Mouse (Mus musculus) adrenal gland, postnatal 4 days (tissue): ENCODE data around the gene Srpk2. TPM values are rescaled to one million over a fixed set of nuclear protein-coding genes. Genes with fewer than 3 reads are reported as not detected.
"Not testable (repeated sequence)": the region's sequence is repeated elsewhere in the genome, so short reads cannot be mapped to it uniquely, and the experiment has no call there.

Experiments
- DNase-seq, 2 experiments: peaks; one replicate each; pipeline ENCODE4 v3.0.0; 2021 to 2022; ENCODE audit warnings: low spot score in 2 of 2, mixed read lengths in 2 of 2
- total RNA-seq, 2 experiments: library from RNA; stranded (reverse); gene quantifications; 2 replicates each; pipeline ENCODE4 v1.2.3; 2021

Gene Srpk2
- total RNA-seq, 2 experiments from 2014 or later, result 66.8 to 71.4 TPM

DNA sequence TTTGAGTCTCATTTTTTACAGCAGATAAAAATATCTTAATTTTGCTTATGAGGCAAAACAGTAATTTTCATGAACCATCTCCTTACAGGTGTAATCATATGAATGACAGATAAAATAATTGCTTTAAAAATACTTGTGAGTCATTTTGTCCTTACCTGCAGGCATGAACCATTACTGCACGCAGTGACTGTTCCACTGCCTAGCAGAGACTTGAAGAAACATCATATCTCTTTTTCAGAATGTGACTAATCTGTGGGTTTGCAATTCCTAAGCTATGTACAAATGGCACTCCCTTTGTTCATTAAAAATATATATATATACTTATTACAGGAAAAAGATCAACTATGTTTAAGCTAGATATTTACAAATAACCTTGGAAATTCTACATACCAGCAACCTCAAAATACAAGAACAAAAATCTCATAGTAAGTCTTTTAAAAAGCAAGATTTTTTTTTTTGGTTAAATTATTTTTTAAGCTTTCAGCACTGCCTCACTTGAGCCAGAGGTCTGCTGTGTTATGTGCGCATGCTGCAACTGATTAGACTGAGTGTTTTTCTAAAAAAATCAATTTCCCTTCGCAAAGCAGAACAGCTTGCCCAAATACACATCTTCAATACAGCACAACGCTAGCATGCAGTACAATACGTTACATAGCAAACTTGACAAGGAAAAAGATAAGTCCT is 68.7 kb downstream of the Srpk2 start:
- no peak for DNase-seq

DNA sequence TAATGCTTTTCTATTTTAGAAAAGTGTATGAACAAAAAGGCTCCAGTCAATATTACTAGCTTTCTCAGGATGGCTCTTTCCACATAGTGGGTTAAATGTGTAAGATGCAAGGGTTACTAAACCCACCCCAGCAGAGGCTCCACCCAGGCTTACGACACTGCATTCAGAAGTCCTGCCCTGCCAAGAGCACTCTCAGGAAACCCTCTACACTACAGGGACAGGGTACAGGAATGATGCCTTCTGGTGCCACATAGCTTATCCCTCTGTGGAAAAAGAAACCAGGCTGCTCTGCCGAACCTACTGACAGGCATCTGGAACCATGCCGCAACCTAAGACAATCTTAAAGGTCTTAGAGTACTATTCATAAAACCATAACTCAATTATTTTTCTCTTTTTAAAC is 71.6 kb downstream of the Srpk2 start:
- no peak for DNase-seq

DNA sequence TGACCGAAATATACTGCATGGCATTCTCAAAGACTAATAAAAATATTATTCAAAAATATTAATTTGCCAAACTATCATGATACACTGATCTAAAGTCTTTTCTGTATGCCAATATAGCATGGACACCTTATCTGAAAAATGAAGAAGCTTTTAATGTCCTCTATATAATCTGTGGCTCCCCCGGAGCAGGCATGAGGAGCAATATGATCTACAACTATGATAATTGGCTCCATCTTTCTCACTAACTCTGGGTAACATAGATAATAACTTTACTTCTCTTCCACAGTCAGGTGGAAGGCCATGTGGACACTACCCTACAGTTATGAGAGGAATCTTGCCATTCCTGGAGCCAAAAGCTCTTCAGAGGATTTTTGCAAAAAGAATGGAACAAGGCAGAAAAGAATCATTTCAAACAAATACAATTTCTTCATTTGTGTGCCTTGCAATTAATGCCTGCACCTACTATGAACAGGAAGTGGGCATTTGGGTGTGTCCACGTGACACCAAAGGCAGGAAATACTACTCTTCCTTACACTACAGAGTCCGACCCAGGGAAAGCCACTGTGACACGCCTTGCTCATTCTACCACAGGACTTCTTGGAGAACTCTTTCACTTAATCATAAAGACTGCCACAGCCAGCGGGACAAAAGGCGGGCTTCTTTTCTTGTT is 80.2 kb downstream of the Srpk2 start:
- DNase-seq, result no peak

DNA sequence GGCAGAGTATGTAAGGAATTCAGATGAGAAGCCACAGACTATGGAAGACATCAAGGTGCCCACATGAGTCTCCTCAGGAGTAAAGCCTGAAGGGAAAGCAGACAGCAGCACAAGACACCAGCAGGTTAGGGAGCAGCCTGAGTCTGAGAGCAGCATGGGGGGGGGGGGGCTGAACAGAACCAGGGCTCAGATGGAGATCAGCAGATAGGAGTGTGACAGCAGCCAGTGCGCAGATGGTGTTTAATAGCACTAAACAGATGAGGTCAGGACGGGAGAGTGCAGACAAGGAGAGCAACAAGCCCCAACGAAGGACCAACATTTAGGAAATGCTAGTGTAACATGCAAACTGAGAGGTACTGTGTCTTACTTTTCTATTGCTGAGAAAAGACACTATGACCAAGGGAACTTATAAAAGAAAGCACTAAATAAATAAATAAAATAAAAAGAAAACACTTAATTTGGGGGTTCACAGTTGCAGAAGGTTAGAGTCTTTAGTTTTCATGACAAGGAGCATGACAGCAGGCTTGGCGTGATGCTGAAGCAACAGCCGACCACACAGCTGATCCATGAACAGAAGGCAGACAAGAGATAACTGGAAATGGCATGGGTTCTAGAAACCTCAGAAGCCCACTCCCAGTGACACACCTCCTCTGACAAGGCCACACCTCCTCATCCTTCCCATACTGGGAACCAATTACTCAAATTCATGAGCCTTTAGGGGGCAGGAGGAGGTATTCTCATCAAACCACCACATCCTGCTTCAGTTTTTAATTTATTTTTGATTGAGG is 84.5 kb downstream of the Srpk2 start:
- no peak for DNase-seq

DNA sequence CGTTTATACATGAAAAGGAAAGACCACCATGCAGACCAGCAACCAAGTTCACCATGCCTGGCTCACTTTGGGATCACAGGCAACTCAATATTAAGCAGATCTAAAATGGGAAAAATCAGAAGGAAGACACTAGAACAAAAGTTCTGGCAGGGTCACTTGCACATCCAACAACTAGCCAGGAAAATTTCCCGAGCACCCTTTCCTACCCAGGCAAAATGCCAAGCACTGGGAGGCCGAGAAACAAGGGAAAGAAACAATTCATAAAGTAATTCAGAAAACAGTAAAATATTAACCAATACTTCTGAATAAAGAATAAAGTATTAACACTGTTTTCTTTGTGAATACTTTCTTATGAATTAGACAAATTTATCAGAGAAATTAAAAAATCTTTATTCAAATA is 85.2 kb downstream of the Srpk2 start:
- no peak for DNase-seq

DNA sequence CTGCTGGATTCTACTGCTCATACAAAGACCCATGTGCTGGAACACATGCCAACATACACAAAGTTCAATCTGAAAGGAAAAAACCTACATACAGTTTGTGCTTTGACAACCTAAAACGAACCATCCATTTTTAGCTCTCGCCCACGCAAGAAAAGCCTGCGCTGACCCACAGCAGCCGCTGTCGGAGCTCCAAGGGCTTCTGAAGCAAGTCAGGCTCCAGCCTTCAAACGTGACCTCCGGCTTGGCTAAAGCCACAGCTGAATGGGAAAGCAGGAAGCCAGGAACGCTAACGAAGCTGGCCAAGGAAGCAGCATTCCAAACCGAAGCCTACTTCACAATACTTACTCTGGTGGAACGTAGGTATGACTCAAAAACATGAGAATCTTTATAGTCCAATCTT is 85.9 kb downstream of the Srpk2 start:
- DNase-seq, result no peak

DNA sequence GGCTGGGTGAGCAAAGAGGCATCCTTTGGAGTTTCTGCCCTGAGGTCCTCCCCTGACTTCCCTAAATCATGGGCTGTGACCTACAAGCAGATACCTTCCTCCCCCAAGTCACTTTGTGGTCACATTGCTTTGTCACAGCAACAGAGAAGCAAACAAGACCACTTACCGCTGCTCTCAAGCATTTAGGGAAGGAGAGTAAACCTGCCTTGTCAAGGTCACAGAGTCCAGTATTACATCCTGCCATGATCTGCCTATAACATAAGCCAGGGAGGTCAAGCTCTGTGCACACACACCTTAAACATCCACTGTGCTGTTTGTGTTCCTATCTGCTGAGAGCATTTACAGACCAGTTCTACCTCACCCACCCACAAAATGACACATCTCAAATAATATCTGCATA is 86.4 kb downstream of the Srpk2 start:
- DNase-seq, result no peak

DNA sequence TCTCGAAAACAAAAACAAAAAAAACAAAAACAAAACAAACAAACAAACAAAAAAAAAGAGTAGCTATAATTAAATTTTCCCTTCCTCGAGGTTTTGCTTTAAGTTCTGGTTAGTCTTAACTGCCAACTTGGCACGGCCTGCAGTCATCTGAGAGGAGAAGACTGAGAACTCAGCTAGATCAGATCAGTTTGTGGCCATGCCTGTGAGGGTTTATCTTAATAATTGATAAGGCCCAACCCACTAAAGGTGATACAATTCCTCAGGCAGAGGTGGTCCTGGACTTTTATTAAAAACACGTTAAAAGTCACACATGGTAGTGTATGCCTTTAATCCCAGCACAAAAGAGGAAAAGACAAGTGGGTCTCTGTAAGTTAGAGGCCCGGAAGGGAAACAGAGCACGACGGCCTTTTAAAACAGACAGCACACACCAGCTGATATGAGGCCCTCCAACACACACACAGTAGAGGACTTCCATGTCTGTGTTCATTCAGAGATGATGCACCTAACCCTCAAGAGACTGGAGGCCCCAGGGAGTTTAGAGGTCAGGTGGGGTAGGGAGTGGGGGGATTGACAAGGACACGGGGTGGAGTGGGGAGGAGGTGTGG is 87.1 kb downstream of the Srpk2 start:
- DNase-seq, result no peak

DNA sequence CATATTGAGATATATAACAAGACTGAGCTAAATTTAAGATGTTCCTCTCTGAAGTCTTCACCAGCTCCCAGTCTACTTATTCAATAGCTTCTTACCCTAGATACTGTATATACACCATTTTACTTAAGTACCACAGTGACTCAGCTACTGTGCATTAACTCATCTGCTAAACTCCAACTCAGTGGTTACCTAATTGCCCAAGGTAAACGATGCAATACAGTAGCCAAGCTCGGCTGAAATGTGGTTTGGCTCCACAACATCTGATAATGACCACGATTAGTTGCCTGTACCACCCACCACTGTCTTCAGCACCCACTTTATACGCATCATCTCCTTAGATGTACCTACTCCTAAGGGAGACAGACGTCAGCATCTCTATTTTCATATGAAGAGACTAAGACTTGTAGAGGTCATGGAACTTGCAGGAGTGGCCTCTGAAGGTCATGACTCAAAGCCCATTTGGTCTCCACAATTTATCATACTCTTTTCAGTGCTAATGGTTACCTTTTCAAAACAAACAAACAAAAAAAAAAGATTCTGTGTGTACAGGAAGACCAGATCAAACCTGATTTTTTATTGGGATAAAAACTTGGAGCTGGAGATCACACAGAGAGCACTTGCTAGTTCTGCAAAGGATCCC is 88.0 kb downstream of the Srpk2 start:
- no peak for DNase-seq

DNA sequence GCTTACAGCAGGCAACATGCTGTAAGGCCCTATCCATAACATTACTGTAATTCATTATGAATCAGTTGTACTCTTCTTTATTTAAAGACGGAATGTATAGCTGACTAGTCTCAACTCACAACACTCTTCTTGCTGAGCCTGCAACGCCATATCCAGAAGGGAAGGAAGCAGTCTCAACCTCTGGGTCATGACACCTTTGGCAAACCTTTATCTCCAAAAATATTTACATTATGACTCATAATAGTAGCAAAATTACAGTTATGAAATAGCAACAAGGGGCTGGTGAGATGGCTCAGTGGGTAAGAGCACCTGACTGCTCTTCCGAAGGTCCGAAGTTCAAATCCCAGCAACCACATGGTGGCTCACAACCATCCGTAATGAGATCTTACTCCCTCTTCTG is 94.1 kb downstream of the Srpk2 start:
- not testable (repeated sequence) for DNase-seq

DNA sequence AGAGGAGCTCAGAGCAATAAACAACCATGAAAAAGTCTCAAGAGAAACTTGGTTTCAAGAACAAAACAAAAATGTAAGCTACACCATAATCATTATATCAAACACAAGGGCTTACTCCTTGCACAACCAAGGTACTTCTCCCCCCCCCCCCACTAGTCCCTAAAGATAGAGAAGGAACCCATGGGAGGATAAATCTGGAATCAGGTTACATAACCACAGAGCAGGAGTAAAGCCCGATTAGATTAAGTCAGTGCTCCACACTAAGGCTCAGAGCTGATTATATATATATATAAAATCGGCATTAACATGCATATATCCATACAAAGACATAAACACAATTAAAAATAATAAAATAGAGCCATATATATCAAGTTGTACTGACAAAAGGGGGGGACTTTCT is 96.8 kb downstream of the Srpk2 start:
- DNase-seq, result no peak

DNA sequence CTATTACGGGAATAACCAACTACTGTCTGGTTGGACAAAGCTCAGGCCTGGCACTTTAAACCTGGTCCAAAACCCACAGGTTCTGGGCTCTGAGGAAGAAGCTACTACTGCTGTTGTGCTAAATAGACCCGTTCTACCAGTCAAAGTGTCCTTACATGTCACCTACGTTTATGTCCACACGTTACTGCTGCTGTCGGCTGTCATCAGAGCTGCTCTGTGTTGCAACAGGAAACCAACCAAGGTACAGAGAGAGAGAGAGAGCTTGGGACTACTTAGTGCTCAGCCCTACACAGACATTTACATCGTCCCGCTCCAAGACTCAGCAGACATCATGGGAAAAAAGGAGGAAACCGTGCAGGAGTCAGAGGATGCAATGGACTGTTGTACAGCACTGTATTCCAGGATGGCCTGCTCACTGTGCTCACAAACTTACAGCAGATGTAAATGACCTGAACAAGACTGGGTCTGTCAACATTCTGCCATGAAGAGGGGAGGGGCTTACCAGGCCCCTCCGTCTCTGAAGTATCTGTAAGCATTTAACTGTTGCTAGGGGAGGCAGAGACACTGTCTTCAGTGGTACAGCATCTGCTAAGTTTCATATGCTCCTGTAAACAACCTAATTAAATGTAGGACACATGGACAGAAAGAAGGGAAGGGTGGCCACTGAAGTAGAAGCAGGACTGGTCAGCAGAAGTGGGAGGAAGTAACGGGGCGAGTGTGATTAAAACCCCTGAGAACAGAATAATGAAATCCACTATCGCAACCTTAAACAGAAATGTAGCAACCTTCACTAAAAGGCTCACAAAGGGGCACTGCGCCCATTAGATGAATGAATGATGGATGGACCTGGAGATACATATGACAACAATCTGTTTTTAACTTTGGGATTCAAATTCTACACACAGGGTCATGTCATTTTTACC is 97.6 kb downstream of the Srpk2 start:
- DNase-seq, result no peak

DNA sequence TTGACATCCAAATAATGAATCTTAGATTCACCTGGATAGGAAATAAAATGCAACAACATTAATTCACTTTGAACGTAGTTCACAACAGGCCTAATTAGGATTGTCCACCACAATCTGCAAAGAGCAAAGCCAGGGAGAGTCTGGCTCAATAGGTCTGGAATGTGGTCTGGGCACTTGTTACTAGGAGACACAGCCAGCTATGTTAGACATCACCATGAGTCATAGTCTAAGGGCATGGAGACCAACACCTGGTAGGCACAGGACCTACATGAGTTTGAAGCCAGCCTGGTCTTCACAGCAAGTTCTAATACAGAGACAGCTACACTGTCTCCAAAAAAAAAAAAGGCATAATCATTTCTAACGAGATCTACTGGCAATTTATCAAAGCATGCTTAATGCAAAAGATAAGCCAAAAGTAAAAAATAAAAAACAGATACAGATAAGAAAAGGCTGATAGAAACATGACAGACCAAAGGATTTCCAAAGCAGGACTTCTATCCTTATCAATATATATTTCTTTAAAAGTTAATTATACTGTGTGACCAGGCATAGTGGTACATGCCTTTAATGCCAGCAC is 102.8 kb downstream of the Srpk2 start:
- no peak for DNase-seq

DNA sequence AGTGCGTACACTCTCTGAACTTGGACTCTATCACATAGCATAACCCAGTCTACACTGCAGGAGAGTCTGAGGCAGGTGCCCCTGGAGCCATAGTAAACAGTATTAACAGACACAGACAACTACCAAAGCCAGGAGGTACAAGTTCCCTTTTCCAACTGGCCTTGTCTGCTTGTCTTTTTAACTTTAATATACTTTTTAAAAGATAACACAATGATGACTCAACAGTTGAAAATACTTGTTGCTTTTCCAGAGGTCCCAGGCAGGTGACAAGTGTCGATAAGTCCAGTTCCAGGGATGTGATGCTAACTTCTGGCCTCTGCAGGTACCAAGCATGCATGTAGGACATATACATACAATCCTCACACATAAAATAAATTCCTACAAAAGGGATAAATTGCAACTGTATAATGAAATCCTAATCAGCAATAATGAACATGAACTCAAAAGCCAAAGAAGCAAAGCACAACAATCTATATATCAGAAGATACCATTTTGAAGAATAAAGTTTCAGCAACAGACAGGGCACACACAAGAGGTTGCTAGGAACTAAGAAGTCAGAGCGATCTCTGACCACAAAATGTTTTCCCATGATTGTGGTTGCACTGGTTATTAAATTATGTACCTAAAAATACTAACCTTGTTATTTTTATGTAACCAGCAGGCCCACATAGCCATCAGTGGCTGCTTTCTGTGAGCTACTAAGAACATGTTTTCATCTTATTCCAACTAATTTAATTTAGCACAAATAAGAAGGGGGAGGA is 105.1 kb downstream of the Srpk2 start:
- DNase-seq, result no peak

DNA sequence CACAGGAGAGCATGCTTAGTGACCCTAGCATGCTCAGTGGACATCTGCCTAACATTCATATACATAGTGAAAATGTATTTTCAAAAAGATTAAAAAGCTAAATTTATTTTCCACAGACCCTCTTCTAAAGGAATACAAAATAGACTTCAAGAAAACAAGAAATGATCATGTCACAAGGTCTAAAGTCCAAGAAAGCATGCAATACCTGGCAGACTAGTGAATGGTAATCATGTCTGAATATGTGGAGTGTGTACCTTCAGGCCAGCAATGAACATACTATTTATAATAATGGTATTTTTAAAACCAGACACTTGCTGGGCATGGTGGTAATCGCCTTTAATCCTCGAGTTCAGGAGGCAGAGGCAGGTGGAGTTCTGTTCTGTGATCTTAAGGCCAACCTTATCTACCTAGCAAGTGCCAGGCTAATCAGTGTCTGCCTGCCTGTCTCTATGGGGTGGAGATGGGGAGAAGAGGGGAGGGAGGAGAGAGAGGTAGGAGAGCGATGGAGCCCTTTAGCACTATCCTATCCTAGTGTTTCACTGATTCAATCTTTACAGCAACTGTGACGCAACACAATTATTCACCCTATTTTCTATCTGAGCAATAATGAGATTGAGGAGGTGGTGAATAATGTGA is 106.0 kb downstream of the Srpk2 start:
- no peak for DNase-seq

DNA sequence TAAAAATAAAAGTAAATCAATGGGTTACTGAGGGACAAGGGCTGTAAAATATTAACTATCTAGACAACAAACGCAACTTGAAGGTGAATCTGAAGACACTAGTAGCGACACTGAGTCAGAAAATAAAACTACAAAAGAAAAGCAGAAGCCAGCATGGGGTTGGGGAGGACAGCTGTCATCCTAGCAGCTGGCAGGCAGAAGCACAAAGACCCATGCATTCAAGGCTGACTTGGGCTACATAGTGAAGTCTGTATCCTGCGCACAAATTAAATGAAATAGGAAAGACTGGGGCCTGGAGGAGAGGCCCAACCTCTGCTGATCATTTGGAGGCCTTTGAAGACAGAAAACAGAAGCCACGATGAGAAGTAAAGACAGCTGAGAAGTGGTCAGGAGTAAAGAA is 106.6 kb downstream of the Srpk2 start:
- no peak for DNase-seq

DNA sequence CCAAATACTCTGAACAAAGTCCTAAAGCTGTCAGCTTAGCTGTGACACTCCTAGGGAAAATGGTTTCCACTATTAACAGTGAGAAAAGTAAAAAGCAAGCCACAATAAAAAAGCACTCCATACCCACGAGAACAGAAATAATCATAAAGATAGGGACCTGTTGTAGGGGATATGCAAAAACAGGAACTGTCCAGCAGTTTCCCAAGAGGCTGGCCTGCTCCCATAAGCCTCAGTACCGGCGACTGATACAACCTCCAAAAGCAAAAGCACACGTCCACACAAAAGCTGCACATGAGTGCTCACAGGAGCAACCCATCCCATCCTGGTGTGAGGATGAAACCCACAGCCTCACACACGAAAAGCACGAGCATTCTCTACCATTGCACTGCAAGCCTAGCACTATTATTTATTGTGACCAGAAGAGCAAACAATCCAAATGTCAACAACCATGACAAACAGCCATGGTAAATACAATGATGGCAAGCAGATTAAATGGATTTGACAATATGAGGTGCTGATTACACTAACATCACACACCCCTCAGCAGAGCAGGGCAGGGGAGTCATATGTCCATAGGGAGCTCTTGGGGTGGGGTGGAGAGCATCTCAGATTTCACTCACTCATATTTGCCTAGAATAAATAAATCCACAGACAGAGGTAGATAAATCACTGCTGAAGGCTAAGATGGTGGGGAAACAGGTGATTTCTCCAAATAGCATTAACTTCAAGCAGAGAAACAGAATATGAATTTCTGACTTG is 107.9 kb downstream of the Srpk2 start:
- DNase-seq, result no peak

DNA sequence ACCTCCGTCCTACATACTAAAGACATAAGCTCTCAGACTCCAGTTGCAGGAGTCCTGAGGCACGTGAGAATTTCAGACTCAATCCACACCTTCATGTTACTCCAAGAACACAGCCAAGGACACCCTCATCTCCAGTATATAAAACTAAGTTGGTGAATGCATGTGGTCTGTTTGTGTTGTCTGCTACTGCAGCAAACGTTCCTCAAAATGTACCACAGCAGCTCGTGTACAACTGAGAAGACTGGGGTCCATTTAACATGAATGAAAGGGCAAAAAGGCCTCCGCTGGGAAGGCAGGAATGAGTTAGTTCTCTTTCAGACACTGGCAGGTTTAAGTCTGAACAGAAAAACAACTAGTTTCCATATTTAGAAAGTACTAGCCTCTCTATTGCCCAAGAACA is 110.5 kb downstream of the Srpk2 start:
- no peak for DNase-seq
